Mouse (Mus musculus): ENCODE data around the gene Aoc2.

DNA sequence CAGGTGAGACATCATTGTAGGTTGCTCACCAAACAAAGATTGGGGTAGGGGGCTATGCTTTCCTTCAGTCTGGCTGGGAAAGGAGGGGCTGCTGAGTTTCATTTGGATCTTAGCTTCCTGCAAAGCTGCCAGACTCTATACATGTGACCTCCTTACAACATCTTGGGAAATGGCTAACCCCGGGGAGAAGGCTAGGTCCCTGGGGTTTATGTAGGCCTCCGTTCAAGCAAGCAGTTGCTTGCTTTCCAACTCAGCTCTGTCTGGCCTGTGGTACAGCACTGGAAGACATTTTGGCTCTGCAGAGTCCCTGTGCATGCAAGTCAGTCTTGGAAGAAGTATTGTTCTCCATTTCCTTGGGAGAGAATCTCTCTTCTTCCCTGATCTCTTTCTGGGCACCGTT lies 7.7 kb downstream of the Aoc2 start:
- TF ChIP-seq RCOR1 (conservative IDR thresholded peaks at IDR 0.05; ENCODE audit: low read depth, low read length) (no peak), CTCF (conservative IDR thresholded peaks at IDR 0.05 in 1 of 2, IDR thresholded peaks at IDR 0.05 in 1 of 2; ENCODE audit: low read depth in 2 of 2, low read length in 2 of 2) (no peak), CHD1 (IDR thresholded peaks at IDR 0.05; ENCODE audit: low read depth, low read length) (no peak), EP300 (IDR thresholded peaks at IDR 0.05; ENCODE audit: low read length) (no peak), CHD2 (IDR thresholded peaks at IDR 0.05; ENCODE audit: low read length) (no peak), ZNF384 (IDR thresholded peaks at IDR 0.05; ENCODE audit: low read depth, low read length) (no peak), POLR2A (IDR thresholded peaks at IDR 0.05; ENCODE audit: low read depth, low read length) (no peak), USF1 (IDR thresholded peaks at IDR 0.05; ENCODE audit: low read depth, low read length) (no peak), ZMIZ1 (IDR thresholded peaks at IDR 0.05; ENCODE audit: low read depth, low read length) (no peak), RAD21 (IDR thresholded peaks at IDR 0.05; ENCODE audit: low read depth, low read length) (no peak), ZC3H11A (IDR thresholded peaks at IDR 0.05; ENCODE audit: low read depth, low read length) (no peak), HCFC1 (IDR thresholded peaks at IDR 0.05; ENCODE audit: low read depth, low read length) (no peak)
